Mouse (Mus musculus) lung, adult 2 months (tissue): ENCODE results near the gene Gpr26.

ENCODE experiments used
- CTCF ChIP-seq: fragments of 200-500 bp; IDR thresholded peaks from 2 replicates; pipeline ENCODE4 v1.5.1; 2011; ENCODE audit warnings: mild to moderate bottlenecking, low read length, control low read depth; ENCODE audit not compliant: insufficient read depth
- POLR2A ChIP-seq: fragments of 200-500 bp; IDR thresholded peaks from 2 replicates; pipeline ENCODE4 v1.6.1; 2011; ENCODE audit warnings: low read depth, mild to moderate bottlenecking, control low read depth, low read length, borderline replicate concordance; ENCODE audit errors: extremely low read depth

GRCm38 (mm10) chr7:131917384-131917783, 48.9 kb upstream of the Gpr26 start:
- TF ChIP-seq CTCF (no peak), POLR2A (no peak)
